Mouse (Mus musculus) E14TG2a.4 (cell line): ENCODE results near the gene Ndufb4.

Source experiments
- CTCF ChIP-seq: conservative IDR thresholded peaks from 2 replicates; pipeline ENCODE4 v1.5.1; 2014; ENCODE audit warnings: low read length
- POU5F1 ChIP-seq: IDR thresholded peaks from 2 replicates; pipeline ENCODE4 v1.6.1; 2014; ENCODE audit warnings: low read length, borderline replicate concordance

DNA sequence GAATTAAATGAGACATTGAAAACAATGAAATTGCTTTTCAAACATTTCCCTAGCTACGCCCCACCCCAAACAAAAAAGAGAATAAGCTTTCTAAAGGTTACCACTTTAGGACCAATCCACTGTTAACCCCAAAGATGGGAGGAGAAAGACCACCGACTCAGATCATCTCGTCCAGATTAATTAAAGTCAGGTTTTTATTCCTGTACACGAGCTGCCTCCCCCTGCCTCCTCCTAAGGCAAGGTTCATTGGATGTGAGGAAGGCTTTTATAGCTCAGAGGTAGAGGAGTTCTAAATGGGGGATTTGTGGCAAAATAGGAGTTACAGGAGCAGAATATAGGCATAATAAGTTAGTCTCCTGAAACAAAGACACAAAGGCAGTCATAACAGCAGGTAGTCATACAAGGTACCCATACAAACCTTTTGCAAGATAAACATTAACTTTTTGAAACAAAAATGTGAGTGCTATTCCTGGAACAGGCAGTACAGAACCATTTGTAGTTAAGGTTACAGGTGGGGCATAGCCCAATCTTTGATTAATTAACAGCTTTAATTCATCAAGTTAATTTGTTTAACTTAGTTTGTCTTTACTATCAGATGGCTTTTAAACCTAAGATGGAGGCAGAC, 690 bp upstream of the Ndufb4 start:
- TF ChIP-seq CTCF = no peak
- TF ChIP-seq POU5F1 = no peak
